Mouse (Mus musculus): Measurements from ENCODE around the gene Bbs9.

Bbs9 gene

DNA sequence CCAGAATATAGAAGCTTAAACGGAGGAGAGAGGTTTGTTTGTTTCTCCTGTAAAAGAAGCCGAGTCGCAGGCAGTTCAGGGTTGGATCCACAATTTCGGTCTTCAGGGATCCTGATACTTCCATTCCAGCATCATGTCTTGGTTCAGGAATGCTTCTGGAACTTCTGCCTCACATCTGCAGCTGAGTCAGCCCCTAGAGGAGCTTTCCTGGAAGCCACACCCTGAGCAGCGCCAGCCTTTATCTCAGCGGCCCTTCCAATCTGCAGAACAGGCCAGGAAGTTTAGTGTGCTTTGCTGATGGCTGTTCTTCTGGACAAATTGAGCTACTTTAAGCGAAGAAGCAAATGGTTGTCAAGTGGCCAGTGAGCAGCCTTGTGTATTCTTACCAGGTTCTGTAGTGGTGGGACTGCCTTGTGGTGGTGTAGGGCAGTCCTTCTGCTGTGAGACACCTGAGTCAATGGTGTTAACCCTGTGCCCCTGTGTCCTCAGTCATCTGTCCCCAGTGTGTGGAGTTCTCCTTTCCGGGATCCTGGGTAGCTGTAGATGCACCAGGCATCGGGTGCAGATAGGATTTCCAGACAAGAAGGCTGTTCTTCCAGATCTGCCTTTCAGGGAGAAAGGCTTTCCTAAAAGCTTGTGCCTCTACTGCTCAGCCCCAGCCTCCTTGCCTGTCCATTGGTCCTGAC lies 157.4 kb downstream of the Bbs9 start:
- no peak for DNase-seq (ENCODE audit: low read depth, low spot score)

DNA sequence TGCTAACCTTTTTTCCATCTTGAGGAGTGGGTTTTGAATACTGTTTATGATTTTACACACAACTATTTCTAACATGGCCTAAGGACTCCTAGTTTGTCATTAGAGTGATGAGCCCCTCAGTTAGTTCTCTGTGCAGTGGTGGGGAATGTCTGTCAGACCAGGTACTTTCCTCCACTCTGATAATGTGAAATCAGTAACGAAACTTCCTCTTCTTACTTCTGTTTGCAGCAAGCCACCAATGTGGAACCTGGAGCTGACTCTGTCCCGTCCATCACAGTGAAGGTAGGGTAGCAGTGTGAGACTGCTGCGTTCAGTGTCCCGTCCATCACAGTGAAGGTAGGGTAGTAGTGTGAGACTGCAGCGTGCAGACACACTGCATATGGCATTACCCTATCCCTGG lies 163.0 kb downstream of the Bbs9 start:
- DNase-seq (ENCODE audit: low read depth, low spot score), result no peak

DNA sequence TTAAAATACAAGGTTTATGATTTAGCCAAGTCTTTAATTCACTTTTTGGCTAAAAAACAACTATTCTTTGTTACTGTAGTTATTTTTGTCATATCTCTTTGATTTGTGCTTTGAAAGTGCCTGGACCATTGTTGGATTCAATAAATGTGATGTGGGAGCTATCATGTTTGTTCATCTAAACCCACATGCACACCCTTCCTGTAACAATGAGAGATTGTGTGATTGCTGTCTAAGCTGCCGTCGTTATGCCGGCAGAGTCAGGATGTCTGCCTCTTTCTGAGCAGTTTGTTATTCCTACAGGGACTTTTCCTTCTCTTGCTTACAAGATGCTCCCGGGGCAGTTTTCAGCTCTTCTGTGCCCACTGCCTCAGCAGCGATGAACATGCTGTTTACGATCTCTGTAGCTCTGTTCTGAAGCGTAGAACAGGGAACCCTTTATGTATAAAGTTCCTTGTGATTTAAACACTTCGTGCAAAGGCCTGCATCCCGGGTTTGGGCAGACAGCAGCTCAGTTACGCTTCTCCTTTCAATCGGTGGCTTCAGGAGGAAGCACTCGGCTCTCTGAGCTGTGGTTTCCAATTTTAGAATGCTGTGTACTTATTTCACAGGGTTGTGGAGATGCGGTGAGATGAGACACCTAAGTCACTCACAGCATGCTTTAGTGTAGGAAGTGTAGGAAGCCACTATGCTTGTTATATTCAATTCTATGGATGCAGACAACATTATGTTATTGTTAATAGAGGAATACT lies 165.3 kb downstream of the Bbs9 start:
- no peak for DNase-seq (ENCODE audit: low read depth, low spot score)

DNA sequence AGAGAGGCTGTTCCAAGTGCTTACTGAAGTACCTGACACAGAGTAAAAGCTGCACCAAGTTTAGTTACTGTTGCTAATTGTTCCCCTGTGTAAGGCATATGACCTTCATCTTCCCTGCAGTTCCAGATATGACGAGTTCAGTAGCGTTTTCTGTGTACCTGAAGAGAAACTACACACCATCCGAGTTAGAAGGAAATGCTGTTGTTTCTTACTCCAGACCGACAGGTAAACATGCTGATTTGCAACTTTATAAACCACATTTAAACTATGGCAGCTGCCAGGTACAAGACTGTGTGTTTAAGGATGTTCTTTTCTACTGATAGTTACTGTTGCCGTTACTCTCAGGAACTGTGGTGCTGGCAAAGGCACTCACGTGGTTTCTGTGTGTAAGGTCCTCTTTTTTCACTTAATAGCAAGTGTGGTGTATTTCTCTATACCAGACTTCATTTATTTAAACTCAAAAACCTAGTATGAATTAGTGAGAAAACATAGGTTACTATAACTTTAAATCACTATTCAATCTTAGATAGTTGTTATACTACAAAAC lies 170.4 kb downstream of the Bbs9 start:
- no peak for DNase-seq (ENCODE audit: low read depth, low spot score)

DNA sequence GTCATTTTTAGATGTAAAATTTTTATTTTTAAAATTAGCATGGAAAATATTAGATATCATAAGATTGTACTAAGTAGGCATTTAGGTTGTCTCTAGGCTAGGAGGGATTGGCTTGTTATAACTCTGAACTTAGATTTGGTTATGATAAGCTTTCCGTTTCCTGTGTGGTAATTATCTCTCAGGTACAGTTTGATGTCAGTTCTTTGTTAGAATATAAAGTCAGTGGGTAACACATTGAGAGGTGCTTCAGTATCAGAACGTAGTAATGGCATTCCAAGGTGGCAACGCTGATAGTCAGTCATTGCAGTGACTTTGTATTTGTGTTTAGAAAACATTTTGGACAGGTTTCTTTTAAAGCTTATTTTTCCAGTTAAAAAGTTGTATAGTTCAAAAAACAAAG lies 170.9 kb downstream of the Bbs9 start:
- DNase-seq (ENCODE audit: low read depth, low spot score), result no peak

DNA sequence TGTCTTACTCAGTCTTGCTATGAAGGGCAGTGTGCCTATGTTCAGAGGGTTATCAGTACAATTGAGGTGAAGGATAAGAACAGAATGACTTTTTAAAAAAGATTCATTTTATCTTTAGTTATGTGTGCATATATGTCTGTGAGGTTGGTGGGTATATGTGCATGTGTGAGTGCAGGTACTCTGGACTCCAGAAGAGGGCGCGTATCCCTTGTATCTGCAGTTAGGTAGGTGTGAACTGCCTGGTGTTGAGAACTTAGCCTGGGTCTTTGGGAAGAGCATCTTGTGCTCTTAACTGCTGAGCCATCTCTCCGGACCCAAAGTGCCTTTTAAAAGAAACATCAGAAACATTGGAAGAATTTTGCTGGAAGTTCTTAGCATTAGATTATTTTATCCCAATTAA lies 172.6 kb downstream of the Bbs9 start:
- no peak for DNase-seq (ENCODE audit: low read depth, low spot score)

DNA sequence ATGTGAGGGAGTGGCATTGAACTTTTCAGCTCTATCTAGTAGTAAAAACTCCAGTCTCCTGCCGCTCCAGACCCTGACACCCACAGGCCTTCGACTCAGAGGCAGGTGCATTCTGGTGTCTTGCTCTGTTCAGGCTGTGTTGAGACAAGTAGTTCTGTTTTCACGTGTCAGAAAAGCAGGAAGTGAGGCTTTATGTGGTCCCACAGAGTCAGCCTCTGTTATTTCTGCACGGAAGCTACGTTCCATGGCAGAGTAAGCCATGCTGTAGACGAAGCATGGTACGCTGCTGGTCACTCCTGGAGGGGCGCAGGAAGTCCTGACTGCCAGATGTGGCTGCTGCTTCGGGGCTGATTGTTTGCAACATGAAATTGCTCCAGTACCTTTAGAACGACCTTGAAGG lies 174.1 kb downstream of the Bbs9 start:
- no peak for DNase-seq (ENCODE audit: low read depth, low spot score)

DNA sequence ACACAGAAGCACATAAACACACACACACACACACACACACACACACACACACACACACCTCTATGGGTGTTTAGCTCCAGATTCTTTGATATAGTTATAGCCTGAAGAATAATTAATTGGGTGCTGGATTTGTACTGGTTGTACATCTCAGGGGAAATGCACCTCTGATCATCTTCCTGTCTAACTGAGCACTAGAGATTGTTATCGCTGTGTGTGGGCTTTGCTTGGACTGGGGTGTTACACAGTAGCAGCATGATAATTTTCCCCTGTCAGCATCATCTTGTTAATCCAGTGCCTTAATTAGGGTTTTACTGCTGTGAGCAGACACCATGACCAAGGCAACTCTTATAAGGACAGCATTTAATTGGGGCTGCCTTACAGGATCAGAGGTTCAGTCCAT lies 175.3 kb downstream of the Bbs9 start:
- DNase-seq (ENCODE audit: low read depth, low spot score), result no peak

DNA sequence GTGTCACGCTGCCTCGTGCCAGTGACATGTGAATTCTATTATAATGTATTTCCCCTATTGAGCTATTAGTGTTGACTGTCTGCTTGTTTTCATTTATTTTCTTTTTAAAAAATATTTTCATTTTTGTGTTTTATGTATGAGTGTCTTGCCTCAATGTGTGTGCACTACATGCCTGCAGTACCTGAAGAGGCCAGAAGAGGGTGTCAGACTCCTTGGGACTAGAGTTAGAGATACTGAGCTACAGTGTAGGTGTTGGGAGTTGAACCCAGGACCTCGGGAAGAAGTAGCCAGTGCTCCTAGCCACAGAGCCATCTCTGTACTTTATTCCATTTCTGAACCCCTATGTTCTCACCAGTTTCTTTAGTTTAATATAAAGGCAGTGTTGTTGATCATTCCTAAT lies 176.1 kb downstream of the Bbs9 start:
- no peak for DNase-seq (ENCODE audit: low read depth, low spot score)

DNA sequence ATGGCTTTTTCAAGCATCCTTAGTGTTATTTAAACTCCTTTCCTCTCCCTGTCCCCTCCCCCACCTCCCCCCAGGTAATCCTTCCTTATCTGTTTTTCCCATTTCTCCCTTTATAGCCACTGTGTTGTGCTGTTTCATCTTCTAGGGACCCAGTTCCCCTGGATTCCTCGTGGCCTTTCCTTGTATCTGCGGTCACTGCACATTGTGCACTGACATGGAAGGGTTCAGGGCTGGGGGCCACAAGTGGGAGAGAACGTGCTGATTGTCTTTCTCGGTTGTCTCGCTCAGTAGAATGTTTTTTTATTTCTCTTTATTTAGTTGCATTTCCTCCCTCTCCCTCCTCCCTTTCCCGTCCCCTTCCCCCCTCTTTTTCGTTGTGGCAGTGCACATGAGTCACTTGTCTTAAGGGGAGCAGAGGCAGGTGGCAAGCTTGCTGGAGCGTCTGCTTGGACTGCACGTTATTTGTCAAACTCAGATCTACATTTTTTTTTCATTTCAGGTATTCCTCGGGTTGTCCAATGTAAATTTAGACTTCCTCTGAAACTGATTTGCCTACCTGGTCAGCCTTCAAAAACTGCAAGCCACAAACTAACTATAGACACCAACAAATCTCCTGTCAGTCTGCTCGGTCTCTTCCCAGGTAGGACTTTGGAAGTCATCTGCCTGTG lies 179.3 kb downstream of the Bbs9 start:
- DNase-seq (ENCODE audit: low read depth, low spot score), result peak; percentile 3

DNA sequence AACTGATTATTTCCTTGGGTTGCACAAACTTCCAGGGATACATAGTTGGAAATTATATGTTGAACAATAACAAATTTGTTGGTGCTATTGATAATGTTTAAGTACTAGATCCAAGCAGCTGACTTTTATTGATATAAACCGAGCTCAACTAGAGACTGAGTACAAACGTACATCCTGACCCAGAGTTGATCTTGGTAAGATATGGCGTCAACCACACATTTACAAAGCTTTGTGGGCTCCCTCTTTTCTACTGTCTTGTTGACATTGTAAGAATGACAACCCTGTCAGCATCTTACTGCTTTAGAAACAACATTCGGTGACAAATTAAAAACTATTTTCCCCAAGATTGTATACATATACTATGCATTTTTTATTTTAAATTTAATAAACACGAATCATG lies 181.7 kb downstream of the Bbs9 start:
- DNase-seq (ENCODE audit: low read depth, low spot score), result no peak

DNA sequence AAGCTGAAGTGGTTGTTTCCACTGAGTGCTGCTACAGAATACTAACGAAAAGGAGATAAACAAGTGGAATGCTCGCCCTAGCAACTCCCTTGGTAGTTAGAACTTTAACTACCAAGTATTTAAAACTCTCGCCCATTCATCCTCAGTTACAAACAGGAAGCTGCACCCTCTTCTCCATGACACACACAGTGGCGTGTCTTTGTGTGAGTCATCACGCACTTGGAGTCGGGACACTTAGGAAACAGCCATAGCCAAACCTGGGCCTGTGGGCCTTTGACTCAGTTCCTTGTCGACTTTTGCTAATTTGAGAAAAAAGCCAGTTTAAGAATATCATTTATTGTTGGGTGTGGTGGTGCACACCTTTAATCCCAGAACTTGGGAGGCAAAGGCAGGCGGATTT lies 189.6 kb downstream of the Bbs9 start:
- DNase-seq (ENCODE audit: low read depth, low spot score), result no peak

DNA sequence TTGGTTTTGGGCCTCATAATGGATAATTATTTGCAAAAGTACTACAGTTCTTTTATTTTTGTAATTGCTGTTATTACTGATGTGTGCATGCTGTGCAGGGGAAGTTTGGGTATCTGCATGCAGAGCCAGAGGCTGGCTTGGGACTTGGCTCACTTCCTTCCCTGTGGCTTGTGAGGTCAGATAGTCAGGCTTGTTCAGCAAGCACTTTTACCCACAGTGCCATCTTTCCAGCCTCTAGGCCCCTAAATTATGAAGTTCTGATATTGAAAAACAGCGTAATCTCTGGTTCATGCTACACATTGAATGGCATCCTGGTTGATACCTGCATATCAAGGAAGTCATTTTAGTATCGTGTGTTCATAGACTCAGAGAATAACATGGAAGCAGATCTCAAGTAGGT lies 197.4 kb downstream of the Bbs9 start:
- no peak for DNase-seq (ENCODE audit: low read depth, low spot score)

DNA sequence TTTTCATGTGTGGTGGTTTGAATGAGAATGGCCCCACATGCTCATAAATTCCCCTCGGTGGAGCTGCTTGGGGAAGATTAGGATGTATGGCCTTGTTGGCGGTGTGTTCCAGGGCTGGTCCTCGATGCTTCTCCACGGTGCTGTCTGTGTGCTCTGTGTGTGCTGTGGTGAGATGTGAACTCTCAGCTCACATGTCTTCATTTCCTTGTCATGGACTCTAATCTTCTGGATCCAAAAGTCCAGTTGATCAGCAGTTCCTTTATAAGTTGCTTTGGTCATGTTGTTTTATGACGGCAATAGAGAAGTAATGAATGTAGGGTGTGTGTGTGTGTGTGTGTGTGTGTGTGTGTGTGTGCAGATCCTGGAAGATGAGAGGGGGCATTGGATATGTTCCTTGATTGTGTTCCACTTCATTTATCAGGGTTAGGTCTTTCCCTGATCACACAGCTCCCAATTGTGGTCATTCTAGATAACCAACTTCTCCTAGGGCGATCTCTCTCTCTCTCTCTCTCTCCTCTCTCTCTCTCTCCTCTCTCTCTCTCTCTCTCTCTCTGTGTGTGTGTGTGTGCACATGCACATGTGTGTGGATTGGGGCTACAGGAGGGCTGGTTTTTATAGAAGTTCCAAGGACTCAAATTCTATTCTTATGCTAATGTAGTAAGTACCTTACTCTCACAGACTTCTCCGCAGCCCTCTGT lies 201.8 kb downstream of the Bbs9 start:
- no peak for DNase-seq (ENCODE audit: low read depth, low spot score)

DNA sequence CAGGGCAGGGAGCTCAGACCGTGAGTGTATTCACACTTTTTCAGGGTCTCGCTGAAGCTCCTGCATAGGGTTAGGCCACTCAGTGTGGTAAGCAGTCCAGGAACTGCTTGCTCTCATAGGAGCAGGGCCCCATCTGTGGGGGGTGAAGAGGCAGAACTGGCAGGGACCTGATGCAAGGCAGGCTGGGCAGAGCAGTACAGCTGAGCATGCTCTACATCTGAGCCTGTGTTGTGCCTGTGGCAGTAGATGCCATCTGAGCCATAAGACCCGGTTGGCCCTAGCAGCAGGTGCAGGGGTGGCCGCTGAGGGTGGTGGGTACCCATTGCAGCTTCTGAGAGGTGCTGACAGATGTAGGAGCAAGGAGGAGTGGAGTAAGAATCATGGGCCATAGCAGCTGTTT lies 202.5 kb downstream of the Bbs9 start:
- DNase-seq (ENCODE audit: low read depth, low spot score), result no peak

DNA sequence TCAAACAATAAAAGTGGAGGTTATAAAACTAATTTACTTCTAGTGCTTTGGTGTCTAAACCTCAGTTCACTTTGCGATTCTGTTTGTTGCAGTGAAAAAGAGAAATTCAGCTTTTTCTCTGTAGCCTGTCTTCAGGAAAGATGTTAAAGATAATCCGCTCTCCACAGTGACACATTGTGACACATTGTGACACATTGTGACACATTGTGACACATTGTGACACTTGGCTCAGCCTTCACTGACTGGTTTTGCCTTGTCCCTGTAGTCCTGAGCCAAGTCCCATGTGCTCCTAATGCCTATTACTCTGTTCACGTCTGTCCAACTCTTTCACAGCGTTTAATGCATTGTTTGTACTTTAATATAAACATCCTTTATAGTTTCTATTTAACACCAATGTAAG lies 203.0 kb downstream of the Bbs9 start:
- DNase-seq (ENCODE audit: low read depth, low spot score), result no peak

DNA sequence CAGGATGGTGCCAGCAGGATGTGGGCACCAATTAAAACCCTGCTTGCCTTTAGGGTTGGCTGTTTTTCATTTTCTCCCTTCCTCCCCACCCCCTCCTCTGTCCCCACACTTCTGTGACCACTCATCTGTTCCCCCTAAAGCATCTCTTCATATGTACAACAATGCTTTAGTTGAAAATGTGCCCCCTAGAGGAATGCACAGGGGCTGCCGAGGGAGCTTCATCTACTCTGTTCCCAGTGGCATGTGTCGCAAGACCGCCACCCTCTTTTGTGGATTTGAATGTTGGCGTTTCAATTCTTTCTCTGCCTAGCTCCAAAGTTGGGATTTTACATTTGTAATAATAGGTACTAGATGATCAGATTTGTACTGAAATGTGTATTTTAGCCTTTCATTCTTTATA lies 204.0 kb downstream of the Bbs9 start:
- no peak for DNase-seq (ENCODE audit: low read depth, low spot score)

DNA sequence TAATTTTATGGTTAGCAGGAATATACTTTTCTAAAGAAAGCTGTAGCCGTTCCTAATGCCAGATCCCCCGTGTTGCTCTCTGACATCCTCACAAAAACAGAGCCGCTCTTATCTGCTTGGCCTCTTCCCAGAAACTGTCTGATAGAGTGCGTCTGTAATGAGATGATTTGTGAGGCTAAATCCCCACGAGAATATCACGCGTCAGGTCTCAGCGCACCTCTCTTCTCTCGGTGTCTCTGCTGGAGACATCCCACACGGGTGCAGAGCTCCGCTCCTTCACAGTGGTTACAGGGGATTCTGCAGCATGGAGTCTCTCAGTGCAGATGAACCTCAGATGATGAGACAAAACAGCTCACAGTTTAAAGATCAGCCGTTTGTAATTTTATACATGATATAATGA lies 204.5 kb downstream of the Bbs9 start:
- no peak for DNase-seq (ENCODE audit: low read depth, low spot score)

DNA sequence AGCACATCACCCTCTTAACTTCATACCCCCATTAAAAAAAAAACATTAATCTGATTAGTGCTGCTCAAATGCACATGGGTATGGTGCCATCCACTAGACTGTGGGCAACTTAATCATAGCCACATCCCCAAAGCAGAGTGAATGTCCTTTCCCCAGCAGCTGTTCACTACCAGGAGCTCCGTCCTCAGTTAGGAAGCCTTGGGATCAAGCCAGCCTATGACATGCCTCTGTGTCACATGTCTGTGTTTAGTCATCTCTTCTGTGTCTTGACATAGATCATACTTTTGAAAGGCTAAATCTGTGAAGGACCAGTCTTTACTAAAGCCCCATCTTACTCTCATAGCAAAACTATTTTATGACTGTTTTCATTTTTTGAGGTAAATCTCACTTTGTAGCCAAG lies 205.0 kb downstream of the Bbs9 start:
- DNase-seq (ENCODE audit: low read depth, low spot score), result no peak

DNA sequence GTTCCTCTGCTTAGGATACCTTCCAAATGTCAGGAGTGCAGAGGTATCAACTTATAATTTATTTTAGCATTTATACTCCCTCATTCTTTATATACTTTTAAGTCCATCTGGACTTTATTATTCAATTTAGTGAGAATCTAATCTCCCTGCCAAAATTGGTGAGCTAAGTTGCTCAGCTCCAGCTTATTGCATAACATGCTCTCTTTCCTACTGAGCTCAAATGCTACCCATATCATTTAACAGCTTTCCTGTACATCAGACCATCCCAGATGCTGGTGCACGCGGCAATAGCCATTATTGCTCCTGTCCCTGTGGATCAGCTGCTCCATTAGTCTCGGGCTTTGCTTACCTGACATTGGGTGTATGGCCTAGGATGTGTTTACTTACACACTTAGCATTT lies 208.3 kb downstream of the Bbs9 start:
- no peak for DNase-seq (ENCODE audit: low read depth, low spot score)

DNA sequence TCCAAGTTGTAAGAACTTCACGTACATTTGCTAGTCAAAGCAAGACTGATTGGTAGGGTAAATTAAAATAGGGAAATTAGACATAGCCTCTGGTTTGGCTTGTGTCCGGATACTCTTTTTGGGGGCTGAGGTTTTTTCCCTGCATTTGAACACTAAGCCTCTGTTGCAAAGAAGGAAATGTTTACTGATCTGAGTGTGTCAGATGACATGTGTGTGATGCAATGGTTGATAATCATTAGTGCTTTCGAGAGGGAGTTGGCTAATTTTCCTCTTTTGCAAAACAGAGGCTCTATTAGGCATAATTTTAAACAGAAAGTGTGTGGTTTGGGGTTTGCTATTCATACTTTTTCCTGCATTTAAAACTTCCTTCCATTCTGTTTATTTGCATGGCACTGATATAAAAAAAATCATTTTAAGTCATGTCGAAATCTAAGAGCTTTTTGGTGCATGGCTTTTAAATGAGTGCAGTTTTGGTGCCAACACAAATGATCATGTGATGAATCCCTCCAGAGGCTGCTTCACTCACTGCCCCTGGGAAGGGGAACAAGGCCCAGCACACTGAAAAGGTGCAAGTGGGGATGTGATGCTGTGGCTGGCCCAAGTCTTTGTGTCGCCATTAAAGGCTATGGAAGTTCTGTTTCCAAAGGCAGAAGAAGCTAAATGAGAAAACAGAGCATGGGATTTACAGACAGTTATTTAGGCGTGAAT lies 211.4 kb downstream of the Bbs9 start:
- DNase-seq (ENCODE audit: low read depth, low spot score), result no peak

DNA sequence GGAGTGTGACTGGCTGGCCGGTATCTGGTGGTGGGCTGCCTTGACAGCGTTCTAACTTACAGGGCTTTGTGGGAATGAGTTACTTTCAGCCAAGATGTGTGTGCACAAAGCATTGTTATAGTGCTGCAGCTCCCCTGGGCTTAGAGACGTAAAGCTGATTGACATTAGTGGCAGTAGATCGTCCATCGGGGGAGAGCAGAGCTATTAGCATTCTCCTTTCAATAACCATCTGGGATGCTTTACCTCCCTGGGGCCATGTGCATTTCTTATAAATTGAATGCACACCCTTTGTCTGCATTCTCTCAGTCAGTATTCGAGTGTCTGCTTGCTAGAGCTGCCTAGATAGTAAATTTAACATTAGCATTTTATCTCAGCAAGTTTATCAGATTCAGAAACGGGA lies 214.7 kb downstream of the Bbs9 start:
- DNase-seq (ENCODE audit: low read depth, low spot score), result no peak
